Mouse (Mus musculus): ENCODE data around the gene Peli3. TPM values are rescaled to one million over a fixed set of nuclear protein-coding genes. Genes with fewer than 3 reads are reported as not detected.

Gene Peli3
- polyA plus RNA-seq, 1 experiment from 2014 or later, result 2.1 TPM

DNA sequence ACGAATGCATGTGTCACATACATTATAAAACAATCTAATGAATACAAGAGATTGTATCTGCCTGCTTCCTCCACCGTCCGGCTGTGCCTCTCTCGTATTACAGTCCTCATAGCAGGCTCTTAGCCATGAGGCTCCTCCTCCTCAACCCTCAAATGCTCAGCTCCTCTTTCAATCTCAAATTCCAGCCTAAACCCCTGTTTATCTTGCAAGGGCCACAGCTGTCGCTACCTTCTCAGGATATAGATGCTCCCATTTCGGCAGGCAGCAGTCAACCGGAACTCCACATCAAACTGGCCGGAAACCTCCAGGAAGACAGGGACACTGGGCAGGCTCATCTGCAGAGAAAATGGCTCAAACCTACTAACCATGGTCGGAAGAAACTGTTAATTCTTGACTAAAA, 44.0 kb downstream of the Peli3 start:
- Histone ChIP-seq H3K36me3 (ENCODE audit: control insufficient read depth, insufficient read depth, low read length) (no peaks in the 10 kb centered on the region; the same call in 1 of the 2 replicates), H3K9me3 (ENCODE audit: control insufficient read depth, low read length) (no peaks in the 10 kb centered on the region), H3K4me1 (replicated peaks; ENCODE audit: control insufficient read depth, insufficient read depth, low read length) (no peaks in the 10 kb centered on the region), H3K4me3 (ENCODE audit: low read depth, low read length) (no peak overlapping the region), H3K27ac (ENCODE audit: low read depth, low read length) (no peak overlapping the region), H3K4me2 (ENCODE audit: low read depth, low read length, severe bottlenecking) (no peak overlapping the region), H3K9ac (ENCODE audit: low read length) (no peak overlapping the region), H3K27me3 (ENCODE audit: control insufficient read depth, insufficient read depth, low read length) (no peaks in the 10 kb centered on the region)
- 83% methylated on average over 9 of the region's 9 CpGs for WGBS
- no peak for ATAC-seq (replicated peaks; ENCODE audit: low FRiP score)
- DNase-seq (ENCODE audit: low spot score), result no peak

GRCm38 (mm10) chr19:4896780-4897520, 46.0 kb downstream of the Peli3 start:
- no peak for ATAC-seq (replicated peaks; ENCODE audit: low FRiP score)

GRCm38 (mm10) chr19:4891798-4892197, 51.1 kb downstream of the Peli3 start:
- Histone ChIP-seq H3K9me3 (ENCODE audit: control insufficient read depth, low read length) (no peaks in the 10 kb centered on the region), H3K27me3 (ENCODE audit: control insufficient read depth, insufficient read depth, low read length) (no peaks in the 10 kb centered on the region), H3K27ac (ENCODE audit: low read depth, low read length) (no peak overlapping the region), H3K4me3 (ENCODE audit: low read depth, low read length) (no peak overlapping the region), H3K4me1 (replicated peaks; ENCODE audit: control insufficient read depth, insufficient read depth, low read length) (no peaks in the 10 kb centered on the region), H3K9ac (ENCODE audit: low read length) (no peak overlapping the region), H3K36me3 (ENCODE audit: control insufficient read depth, insufficient read depth, low read length) (no peaks in the 10 kb centered on the region; the same call in 1 of the 2 replicates), H3K4me2 (ENCODE audit: low read depth, low read length, severe bottlenecking) (no peak overlapping the region)
- DNase-seq (ENCODE audit: low spot score) (no peak), ATAC-seq (replicated peaks; ENCODE audit: low FRiP score) (no peak)
- WGBS, result 77% methylated on average over 3 of the region's 3 CpGs

More at GRCm38 (mm10) chr19:4896780-4897520, 46.0 kb downstream of the Peli3 start:
- Histone ChIP-seq H3K9me3 (ENCODE audit: control insufficient read depth, low read length) (no peaks in the 10 kb centered on the region), H3K36me3 (ENCODE audit: control insufficient read depth, insufficient read depth, low read length) (no peaks in the 10 kb centered on the region; the same call in 1 of the 2 replicates), H3K27me3 (ENCODE audit: control insufficient read depth, insufficient read depth, low read length) (no peaks in the 10 kb centered on the region), H3K4me1 (replicated peaks; ENCODE audit: control insufficient read depth, insufficient read depth, low read length) (no peaks in the 10 kb centered on the region), H3K27ac (ENCODE audit: low read depth, low read length) (no peak overlapping the region), H3K4me3 (ENCODE audit: low read depth, low read length) (no peak overlapping the region), H3K4me2 (ENCODE audit: low read depth, low read length, severe bottlenecking) (no peak overlapping the region), H3K9ac (ENCODE audit: low read length) (no peak overlapping the region)
- WGBS, result 56% methylated on average over 21 of the region's 21 CpGs
- DNase-seq (ENCODE audit: low spot score), result no peak

- H3K9me3 ChIP-seq (ENCODE audit: control insufficient read depth, low read length), result no peaks in the 10 kb centered on the region
- H3K4me1 ChIP-seq (replicated peaks; ENCODE audit: control insufficient read depth, insufficient read depth, low read length), result no peaks in the 10 kb centered on the region
- no peak overlapping the region for H3K4me3 ChIP-seq (ENCODE audit: low read depth, low read length)
- no peak overlapping the region for H3K27ac ChIP-seq (ENCODE audit: low read depth, low read length)
- no peak overlapping the region for H3K4me2 ChIP-seq (ENCODE audit: low read depth, low read length, severe bottlenecking)
- H3K36me3 ChIP-seq (ENCODE audit: control insufficient read depth, insufficient read depth, low read length), result no peaks in the 10 kb centered on the region; the same call in 1 of the 2 replicates
- H3K9ac ChIP-seq (ENCODE audit: low read length), result no peak overlapping the region
- ATAC-seq (replicated peaks; ENCODE audit: low FRiP score) (no peak), DNase-seq (ENCODE audit: low spot score) (no peak)
- whole genome bisulfite sequencing, result 91% methylated on average over 10 of the region's 10 CpGs
- no peaks in the 10 kb centered on the region for H3K27me3 ChIP-seq (ENCODE audit: control insufficient read depth, insufficient read depth, low read length)
Measured at GRCm38 (mm10) chr19:4889791-4890190, 53.1 kb downstream of the Peli3 start.

DNA sequence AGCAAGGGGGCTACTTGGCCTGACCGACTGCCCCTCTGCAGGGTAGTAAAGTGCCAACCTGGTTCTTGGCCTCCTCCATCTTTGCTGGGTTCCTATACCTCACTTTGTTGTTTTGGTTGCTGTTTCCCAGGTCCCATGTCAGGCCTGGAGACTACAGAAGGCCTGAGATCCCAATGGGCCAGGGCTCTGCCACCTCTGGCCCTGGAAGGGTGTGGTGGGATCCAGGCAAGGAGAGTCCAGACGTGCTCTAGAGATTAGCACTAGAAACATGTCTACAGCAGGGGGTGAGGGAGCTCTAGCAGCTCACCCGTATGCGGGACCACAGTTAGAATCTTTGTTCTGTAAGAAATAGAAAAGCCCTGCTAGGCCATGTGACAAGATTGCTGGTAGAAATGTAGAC, 59.0 kb downstream of the Peli3 start:
- Histone ChIP-seq H3K9me3 (ENCODE audit: control insufficient read depth, low read length) (no peaks in the 10 kb centered on the region), H3K4me2 (ENCODE audit: low read depth, low read length, severe bottlenecking) (no peak overlapping the region), H3K9ac (ENCODE audit: low read length) (no peak overlapping the region), H3K36me3 (ENCODE audit: control insufficient read depth, insufficient read depth, low read length) (no peaks in the 10 kb centered on the region), H3K27me3 (ENCODE audit: control insufficient read depth, insufficient read depth, low read length) (no peaks in the 10 kb centered on the region), H3K4me1 (replicated peaks; ENCODE audit: control insufficient read depth, insufficient read depth, low read length) (peaks cover 3% of the 10 kb centered on the region; the same call in 1 of the 2 replicates), H3K4me3 (ENCODE audit: low read depth, low read length) (no peak overlapping the region), H3K27ac (ENCODE audit: low read depth, low read length) (no peak overlapping the region)
- 90% methylated on average over 4 of the region's 4 CpGs for WGBS
- ATAC-seq (replicated peaks; ENCODE audit: low FRiP score), result no peak
- DNase-seq (ENCODE audit: low spot score), result no peak

Other genes with a start within 250 kb of the Peli3 start
- gene Gm960, start 244.5 kb downstream of the Peli3 start, polyA plus RNA-seq (2014; fragmentation: Nextera tagmentation; extraction: Ambion mirVana), result 4.6 and 4.9 TPM in 2 replicates
- 15.2 and 16.7 TPM in 2 replicates for gene Sptbn2, start 232.0 kb downstream of the Peli3 start, polyA plus RNA-seq (2014; fragmentation: Nextera tagmentation; extraction: Ambion mirVana)
- gene Rbm4b, start 186.6 kb downstream of the Peli3 start, polyA plus RNA-seq (2014; fragmentation: Nextera tagmentation; extraction: Ambion mirVana), result 136 and 139 TPM in 2 replicates
- gene Rbm4, start 149.2 kb downstream of the Peli3 start, polyA plus RNA-seq (2014; fragmentation: Nextera tagmentation; extraction: Ambion mirVana), result 100 and 110 TPM in 2 replicates
- 15.0 and 31.9 TPM in 2 replicates for gene Gm21992, start 131.5 kb downstream of the Peli3 start, polyA plus RNA-seq (2014; fragmentation: Nextera tagmentation; extraction: Ambion mirVana)
- gene Rbm14, start 131.5 kb downstream of the Peli3 start, polyA plus RNA-seq (2014; fragmentation: Nextera tagmentation; extraction: Ambion mirVana), result 139 and 144 TPM in 2 replicates
- gene Ccs, start 103.8 kb downstream of the Peli3 start, polyA plus RNA-seq (2014; fragmentation: Nextera tagmentation; extraction: Ambion mirVana), result 36.4 and 37.9 TPM in 2 replicates
- gene Ccdc87, start 103.8 kb downstream of the Peli3 start, polyA plus RNA-seq (2014; fragmentation: Nextera tagmentation; extraction: Ambion mirVana), result 0.11 and 0.17 TPM in 2 replicates
- 20.2 and 27.6 TPM in 2 replicates for gene Ctsf, start 88.0 kb downstream of the Peli3 start, polyA plus RNA-seq (2014; fragmentation: Nextera tagmentation; extraction: Ambion mirVana)
- 1.8 and 2.2 TPM in 2 replicates for gene Actn3, start 65.2 kb downstream of the Peli3 start, polyA plus RNA-seq (2014; fragmentation: Nextera tagmentation; extraction: Ambion mirVana)
- gene Zdhhc24, start 64.5 kb downstream of the Peli3 start, polyA plus RNA-seq (2014; fragmentation: Nextera tagmentation; extraction: Ambion mirVana), result 12.3 and 15.7 TPM in 2 replicates
- 8.7 and 13.9 TPM in 2 replicates for gene Bbs1, start 36.5 kb downstream of the Peli3 start, polyA plus RNA-seq (2014; fragmentation: Nextera tagmentation; extraction: Ambion mirVana)
- gene Dpp3, start 14.8 kb downstream of the Peli3 start, polyA plus RNA-seq (2014; fragmentation: Nextera tagmentation; extraction: Ambion mirVana), result 152 and 172 TPM in 2 replicates
- gene Mrpl11, start 19.0 kb upstream of the Peli3 start, polyA plus RNA-seq (2014; fragmentation: Nextera tagmentation; extraction: Ambion mirVana), result 136 and 145 TPM in 2 replicates
- not detected in 2 replicates for gene Npas4, start 47.2 kb upstream of the Peli3 start, polyA plus RNA-seq (2014; fragmentation: Nextera tagmentation; extraction: Ambion mirVana)
- 5.5 and 8.3 TPM in 2 replicates for gene Slc29a2, start 80.7 kb upstream of the Peli3 start, polyA plus RNA-seq (2014; fragmentation: Nextera tagmentation; extraction: Ambion mirVana)
- 35.2 and 40.4 TPM in 2 replicates for gene B4gat1, start 95.7 kb upstream of the Peli3 start, polyA plus RNA-seq (2014; fragmentation: Nextera tagmentation; extraction: Ambion mirVana)
- gene AC124502.3, start 95.8 kb upstream of the Peli3 start, polyA plus RNA-seq (2014; fragmentation: Nextera tagmentation; extraction: Ambion mirVana), result 4.0 and 4.2 TPM in 2 replicates
- gene Brms1, start 98.2 kb upstream of the Peli3 start, polyA plus RNA-seq (2014; fragmentation: Nextera tagmentation; extraction: Ambion mirVana), result 58.4 and 62.6 TPM in 2 replicates
- gene Rin1, start 107.4 kb upstream of the Peli3 start, polyA plus RNA-seq (2014; fragmentation: Nextera tagmentation; extraction: Ambion mirVana), result 2.0 TPM in 2 replicates
- gene Cd248, start 125.0 kb upstream of the Peli3 start, polyA plus RNA-seq (2014; fragmentation: Nextera tagmentation; extraction: Ambion mirVana), result 30.7 and 32.7 TPM in 2 replicates
- 1.2 and 1.8 TPM in 2 replicates for gene Tmem151a, start 142.4 kb upstream of the Peli3 start, polyA plus RNA-seq (2014; fragmentation: Nextera tagmentation; extraction: Ambion mirVana)
- gene Yif1a, start 145.4 kb upstream of the Peli3 start, polyA plus RNA-seq (2014; fragmentation: Nextera tagmentation; extraction: Ambion mirVana), result 69.5 and 75.8 TPM in 2 replicates
- gene Cnih2, start 155.4 kb upstream of the Peli3 start, polyA plus RNA-seq (2014; fragmentation: Nextera tagmentation; extraction: Ambion mirVana), result 93.2 and 112 TPM in 2 replicates
- 250 and 262 TPM in 2 replicates for gene Rab1b, start 163.9 kb upstream of the Peli3 start, polyA plus RNA-seq (2014; fragmentation: Nextera tagmentation; extraction: Ambion mirVana)
- 35.3 and 38.5 TPM in 2 replicates for gene Klc2, start 175.4 kb upstream of the Peli3 start, polyA plus RNA-seq (2014; fragmentation: Nextera tagmentation; extraction: Ambion mirVana)

Measured in forebrain, embryonic 11.5 days (tissue).